Mouse (Mus musculus): Measurements from ENCODE around the gene Hint2.

GRCm38 (mm10) chr4:43649783-43650182 is 6.5 kb downstream of the Hint2 start:
- TF ChIP-seq KAT2A (IDR thresholded peaks at IDR 0.05; ENCODE audit: insufficient replicate concordance, low read length) (no peak), CTCF (conservative IDR thresholded peaks at IDR 0.05 in 1 of 2, IDR thresholded peaks at IDR 0.05 in 1 of 2; ENCODE audit: low read depth in 2 of 2, low read length in 2 of 2) (peak in 1 of 2 experiments; percentile 37; a peak in 3 of 4 replicates)

Measured in CH12.LX (cell line).